Mouse (Mus musculus) left cerebral cortex, postnatal 4 days (tissue): Measurements from ENCODE around the gene Hpcal1. TPM values are rescaled to one million over a fixed set of nuclear protein-coding genes. Genes with fewer than 3 reads are reported as not detected.
"Not testable (repeated sequence)": the region's sequence is repeated elsewhere in the genome, so short reads cannot be mapped to it uniquely, and the experiment has no call there.

ENCODE experiments used
- DNase-seq: peaks from one replicate; pipeline ENCODE4 v3.0.0-alpha.2; 2022
- intact Hi-C: fragments of 180-260 bp; cut with DNase I; formaldehyde crosslinking; loops from one replicate; pipeline ENCODE4 v1.15.1; 2025
- total RNA-seq, 2 experiments: library from RNA; stranded (reverse); gene quantifications; 2 replicates each; pipeline ENCODE4 v1.2.3; 2021

Hpcal1 gene
- total RNA-seq, 2 experiments from 2014 or later, result 28.7 to 49.3 TPM

- intact Hi-C loops, result no loop called here
- DNase-seq, result no peak
Measured at GRCm38 (mm10) chr12:17769476-17770172, 79.0 kb downstream of the Hpcal1 start.

DNA sequence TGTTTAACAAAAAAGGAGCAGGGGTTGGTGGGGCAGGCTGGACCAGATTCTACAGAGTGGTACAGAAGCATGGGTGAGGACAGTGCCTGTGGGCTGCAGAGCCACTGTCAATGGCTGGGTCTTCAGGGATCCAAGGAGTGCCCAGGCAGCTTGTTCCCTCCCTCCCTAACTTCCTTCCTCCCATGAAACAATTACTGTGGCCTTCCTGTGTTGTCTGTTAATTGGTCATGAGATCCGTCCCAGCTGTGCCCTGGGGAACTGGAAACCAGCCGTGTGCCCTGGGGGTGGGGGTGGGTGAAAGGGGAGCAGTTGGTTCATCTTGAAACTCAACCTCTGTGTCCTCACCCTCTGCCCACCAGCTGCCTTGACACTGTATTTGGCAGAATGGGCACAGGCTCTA, 79.9 kb downstream of the Hpcal1 start:
- intact Hi-C loops, result no loop called here

DNA sequence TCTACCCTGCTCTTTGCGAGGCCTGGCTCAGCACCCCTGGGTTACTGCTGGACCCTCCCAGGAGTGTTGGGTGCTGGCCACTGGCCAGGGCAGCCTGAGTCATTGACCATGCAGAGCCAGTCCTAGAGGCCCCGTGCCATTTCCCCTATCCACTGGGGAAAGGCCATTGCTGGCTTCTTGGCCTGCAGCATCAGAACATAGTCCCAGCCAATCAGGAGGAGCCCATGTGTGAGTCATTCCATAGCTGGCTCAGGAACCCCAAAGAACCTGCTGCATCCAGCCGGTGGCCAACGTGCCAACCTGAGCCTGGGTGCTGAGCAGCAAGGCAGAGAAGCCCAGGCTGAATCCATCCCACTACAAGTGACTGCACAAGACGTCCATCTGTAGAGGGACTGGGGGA, 83.1 kb downstream of the Hpcal1 start:
- DNase-seq, intact Hi-C loops: not testable (repeated sequence)

More for the DNA sequence above, 79.9 kb downstream of the Hpcal1 start:
- no peak for DNase-seq

GRCm38 (mm10) chr12:17774842-17775241, 84.2 kb downstream of the Hpcal1 start:
- intact Hi-C loops, result not testable (repeated sequence)

GRCm38 (mm10) chr12:17778320-17778719, 87.7 kb downstream of the Hpcal1 start:
- peak; percentile 27 for DNase-seq
- intact Hi-C loops, result no loop called here

More at GRCm38 (mm10) chr12:17774842-17775241, 84.2 kb downstream of the Hpcal1 start:
- not testable (repeated sequence) for DNase-seq

- intact Hi-C loops, result no loop called here
- no peak for DNase-seq
Measured at GRCm38 (mm10) chr12:17779093-17779492, 88.4 kb downstream of the Hpcal1 start.

- no peak for DNase-seq
- intact Hi-C loops, result no loop called here
Measured at GRCm38 (mm10) chr12:17789486-17789885, 98.8 kb downstream of the Hpcal1 start.

- no peak for DNase-seq
Measured at GRCm38 (mm10) chr12:17791111-17791510, 100.5 kb downstream of the Hpcal1 start.

GRCm38 (mm10) chr12:17792756-17793155, 102.1 kb downstream of the Hpcal1 start:
- DNase-seq, result no peak
- intact Hi-C loops, result no loop called here

More at GRCm38 (mm10) chr12:17791111-17791510, 100.5 kb downstream of the Hpcal1 start:
- intact Hi-C loops, result no loop called here

DNA sequence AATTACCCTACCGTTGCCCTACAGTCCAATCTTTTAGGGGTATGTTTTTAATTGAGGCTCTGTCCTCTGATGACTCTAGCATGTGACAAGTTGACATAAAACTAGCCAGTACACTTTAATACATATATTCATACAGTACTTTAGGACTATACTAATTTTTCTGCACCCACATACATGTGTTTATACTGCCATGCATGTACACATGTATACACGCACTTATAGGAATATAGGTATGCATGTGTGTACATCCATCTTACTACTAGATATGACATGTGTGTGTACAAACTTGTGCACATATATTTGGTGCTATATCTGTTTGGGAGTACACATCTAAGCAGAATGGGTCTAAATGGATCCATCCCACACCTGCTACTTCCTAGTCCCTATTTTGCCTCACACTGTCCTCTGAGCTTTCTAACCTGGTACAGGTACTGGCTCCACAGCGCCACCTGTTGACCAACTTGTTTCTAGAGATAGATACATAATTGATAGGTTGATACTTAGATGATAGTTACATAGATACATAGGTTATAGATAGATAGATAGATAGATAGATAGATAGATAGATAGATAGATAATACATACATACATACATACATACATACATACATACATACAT, 105.1 kb downstream of the Hpcal1 start:
- intact Hi-C loops, result no loop called here
- DNase-seq, result peak; percentile 71

GRCm38 (mm10) chr12:17798261-17798660, 107.6 kb downstream of the Hpcal1 start:
- intact Hi-C loops, DNase-seq: not testable (repeated sequence)

- intact Hi-C loops, result loop anchor here (5.0 kb wide), 2 partner anchors 256 to 441 kb away; no protein-coding TSS in a partner anchor
- DNase-seq, result peak; percentile 71
Measured at GRCm38 (mm10) chr12:17808542-17808941, 117.9 kb downstream of the Hpcal1 start.

DNA sequence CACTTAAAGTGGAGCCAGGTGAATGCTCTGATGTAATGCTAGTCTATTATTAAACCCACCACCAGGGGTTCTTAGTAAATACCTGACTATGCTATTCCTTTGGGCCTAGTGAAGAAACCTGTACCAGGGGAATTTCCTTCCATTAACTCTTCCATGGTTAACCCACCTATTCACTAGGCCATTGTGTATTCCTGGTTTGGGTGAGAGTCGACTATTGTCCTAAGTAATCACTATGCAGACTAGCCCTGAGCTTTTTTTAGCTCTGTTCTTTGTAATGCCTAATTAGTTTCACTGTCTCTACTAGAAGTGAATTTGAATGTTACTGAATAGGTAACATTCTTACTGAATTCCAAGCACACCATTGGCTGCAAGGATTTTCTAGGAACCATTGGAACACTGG, 144.6 kb downstream of the Hpcal1 start:
- DNase-seq, intact Hi-C loops: not testable (repeated sequence)

Other genes with a start within 250 kb of the Hpcal1 start
- 100 to 1,000 TPM; 177 to 178 TPM for gene Odc1, start 146.1 kb upstream of the Hpcal1 start, total RNA-seq